Mouse (Mus musculus): ENCODE data around the gene Katnbl1.

DNA sequence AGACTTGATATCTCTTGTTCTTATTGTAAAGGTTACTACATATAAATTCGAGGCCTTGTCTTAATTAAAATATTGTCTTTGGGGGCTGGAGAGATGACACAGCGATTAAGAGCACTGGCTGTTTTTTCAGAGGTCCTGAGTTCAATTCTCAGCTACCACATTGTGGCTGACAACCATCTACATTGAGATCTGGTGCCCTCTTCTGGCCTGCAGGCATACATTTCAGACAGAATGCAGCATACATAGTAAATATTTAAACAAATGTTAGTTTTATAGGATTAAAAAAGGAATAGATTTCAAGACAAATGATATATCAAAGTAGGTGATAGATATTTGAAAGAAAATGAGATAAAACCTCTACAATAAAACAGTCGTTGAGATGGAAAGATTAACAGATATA, 81.5 kb downstream of the Katnbl1 start:
- TF ChIP-seq CTCF (IDR thresholded peaks at IDR 0.05; ENCODE audit: low read depth) (0 out of 2 replicates have a peak, but pooled peaks have one; percentile 3), EP300 (IDR thresholded peaks at IDR 0.05; ENCODE audit: low read depth) (no peak)

Data from liver, embryonic 14.5 days (tissue).